Mouse (Mus musculus) lung, adult 10 weeks (tissue): ENCODE measurements around the gene Junb. TPM values are rescaled to one million over a fixed set of nuclear protein-coding genes. Genes with fewer than 3 reads are reported as not detected.

Experiments
- polyA plus RNA-seq: library from polyadenylated mRNA; stranded (reverse); fragments of 350-450 nt; fragmentation: Illumina TruSeq; extraction: RNeasy Lipid Tissue Mini Kit (QIAGEN cat#74804); gene quantifications from one replicate; pipeline ENCODE4 v1.2.3, GENCODE M21; 2014; ENCODE audit warnings: low read depth, low replicate concordance; ENCODE audit not compliant: insufficient read depth

Gene Junb
- 59.1 TPM for polyA plus RNA-seq

DNA sequence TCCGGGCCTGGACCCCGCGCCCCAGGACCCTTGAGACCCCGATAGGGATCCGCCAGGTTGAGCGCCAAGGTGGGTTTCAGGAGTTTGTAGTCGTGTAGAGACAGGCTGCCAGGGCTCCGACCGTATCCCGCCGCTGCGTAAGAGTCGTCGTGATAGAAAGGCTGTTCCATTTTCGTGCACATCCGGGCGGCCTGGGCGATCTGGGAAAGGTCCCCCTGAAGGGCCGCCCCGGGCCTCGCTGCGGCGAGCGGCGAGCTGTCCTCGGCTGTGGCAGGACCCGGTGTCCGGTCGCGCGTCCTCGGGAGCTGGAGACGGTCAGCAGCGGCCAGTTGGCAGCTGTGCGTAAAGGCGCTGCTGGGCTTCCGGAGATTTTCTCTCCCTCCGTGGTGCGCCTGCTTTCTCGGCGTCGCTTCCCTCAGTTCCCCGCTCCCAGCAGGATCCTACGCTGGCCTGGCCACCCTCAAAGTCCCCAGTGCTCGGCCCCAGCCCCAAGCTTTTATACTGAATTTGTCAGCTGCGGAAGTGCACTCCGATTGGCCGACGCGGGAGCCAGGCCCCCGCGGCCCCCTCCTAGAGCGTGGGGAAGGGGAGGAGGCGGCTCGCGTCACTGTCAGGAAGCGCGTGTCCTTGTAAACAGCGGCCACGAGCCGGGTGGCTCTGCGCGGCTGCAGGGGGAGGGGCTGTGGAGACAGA lies at the start of gene Junb:
Gene Junb, minus strand, starts transcription at position 471 of the 693 bp plus-strand sequence.

DNA sequence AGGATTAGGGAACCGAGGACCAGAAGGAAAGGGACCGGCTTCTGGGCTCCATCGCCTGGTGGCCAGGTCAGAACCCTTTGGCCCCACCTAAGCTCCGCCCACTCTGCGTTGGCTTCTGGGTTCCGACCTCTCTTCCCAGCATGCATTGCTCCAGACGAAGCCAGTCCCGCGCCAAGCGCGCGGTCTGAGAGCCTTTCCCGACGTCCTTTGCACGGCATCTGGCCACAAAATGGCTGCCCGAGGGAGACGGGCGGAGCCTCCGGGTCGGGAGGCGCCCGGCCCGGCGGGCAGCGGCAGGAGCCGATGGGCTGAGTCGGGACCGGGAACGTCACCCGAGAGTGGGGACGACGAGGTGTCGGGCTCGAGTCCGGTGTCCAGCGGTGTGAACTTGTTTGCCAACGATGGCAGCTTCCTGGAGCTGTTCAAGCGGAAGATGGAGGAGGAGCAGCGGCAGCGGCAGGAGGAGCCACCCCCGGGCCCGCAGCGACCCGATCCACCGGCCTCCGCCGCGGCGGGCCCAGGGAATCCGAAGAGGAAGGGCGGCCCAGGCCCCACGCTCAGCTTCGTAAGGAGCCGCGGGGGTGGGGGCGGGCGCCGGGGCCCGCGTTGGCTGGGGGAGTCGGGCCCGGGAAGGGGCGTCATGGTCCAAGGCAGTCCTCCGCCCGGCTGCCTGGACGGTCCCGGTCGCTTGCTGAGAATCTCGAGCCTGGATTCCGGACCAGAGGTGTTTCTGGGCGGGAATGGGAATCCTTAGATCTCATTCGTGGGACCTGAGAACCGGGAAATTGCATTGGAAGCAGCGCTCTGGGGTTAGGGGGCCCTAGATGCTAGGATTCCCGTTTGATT lies 48.4 kb upstream of the Junb start, which contains the start of gene Trir:
Gene Trir, plus strand, starts transcription at position 154 of the 846 bp plus-strand sequence.

DNA sequence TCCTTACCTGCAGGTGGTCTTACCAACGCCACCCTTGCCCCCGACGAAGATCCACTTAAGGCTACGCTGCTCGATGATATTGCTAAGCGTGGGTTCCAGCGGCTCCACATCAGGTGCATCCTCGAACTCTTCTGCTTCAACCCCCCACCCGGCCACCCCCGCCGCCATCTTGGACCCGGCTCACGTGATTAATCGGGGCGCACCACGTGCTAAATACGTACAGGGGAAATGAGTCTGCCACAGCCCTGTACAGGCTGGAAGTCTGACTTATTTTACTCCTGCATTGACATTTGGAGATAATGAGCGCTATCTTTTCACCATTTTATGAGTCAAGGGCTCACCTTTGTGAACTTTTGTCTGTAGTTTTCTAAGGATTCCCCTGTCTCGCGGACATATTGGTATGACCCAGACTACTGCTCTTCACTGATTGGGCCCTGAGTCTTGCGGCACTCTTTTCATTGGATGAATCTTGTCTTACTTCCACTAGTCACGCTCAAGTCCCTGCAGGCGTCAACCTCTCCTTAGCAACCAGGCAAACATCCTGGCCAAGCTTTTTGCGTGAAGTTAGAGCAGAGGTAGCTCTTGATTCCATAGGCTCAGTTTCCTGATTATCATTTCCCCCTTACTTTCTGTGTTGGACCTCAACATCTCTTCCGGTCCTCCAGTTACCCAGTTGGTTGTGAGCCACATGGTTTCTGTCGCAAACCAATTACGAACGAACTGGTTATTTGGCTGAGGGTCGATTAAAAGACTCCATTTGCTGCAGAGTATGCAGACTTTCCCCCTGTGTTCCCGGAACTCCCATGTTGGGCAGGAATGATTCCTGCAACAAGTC lies 46.8 kb upstream of the Junb start, which contains the start of gene Asna1:
Gene Asna1, minus strand, starts transcription at position 184 of the 835 bp plus-strand sequence.

DNA sequence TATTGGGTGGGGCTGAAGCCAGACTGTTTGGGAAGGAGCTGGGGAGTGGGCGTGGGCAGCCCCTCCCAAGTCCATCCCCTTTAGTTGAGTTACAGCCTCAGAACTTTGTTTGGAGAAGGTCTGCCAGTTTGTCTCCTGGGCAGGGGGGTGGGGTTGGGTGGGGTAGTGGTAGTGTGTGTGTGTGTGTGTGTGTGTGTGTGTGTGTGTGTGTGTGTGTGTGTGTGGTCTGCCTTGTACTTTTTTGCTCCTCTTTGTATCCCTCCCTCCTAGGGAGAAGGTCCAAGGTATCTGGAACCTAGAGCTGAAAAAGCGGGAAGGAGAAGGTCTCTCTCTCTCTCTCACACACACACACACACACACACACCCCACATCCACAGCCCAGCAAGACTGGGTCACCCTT lies 35.9 kb upstream of the Junb start, which contains the start of gene Best2:
Gene Best2, minus strand, starts transcription at position 101 of the 400 bp plus-strand sequence.

DNA sequence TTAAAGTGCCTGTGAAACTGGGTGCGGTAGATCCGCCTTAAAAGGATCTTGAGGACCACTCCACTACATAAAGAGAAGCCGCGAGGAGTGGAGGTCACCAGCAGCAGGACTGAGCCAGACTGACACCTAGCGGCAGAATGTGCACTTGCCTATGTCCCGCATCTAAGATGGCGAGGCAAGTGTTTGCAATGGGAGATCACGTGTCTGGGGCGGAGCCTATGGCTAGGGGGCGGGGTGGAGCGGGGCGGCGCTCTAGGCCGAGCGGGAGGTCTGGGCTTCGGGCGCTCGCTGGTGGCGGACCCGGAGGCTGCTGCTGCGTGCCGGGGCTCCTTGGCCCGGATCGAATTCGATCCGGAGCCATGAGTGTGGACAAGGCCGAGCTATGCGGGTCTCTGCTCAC lies 11.8 kb upstream of the Junb start, which contains the start of gene Hook2:
Gene Hook2, plus strand, starts transcription at position 255 of the 400 bp plus-strand sequence.

DNA sequence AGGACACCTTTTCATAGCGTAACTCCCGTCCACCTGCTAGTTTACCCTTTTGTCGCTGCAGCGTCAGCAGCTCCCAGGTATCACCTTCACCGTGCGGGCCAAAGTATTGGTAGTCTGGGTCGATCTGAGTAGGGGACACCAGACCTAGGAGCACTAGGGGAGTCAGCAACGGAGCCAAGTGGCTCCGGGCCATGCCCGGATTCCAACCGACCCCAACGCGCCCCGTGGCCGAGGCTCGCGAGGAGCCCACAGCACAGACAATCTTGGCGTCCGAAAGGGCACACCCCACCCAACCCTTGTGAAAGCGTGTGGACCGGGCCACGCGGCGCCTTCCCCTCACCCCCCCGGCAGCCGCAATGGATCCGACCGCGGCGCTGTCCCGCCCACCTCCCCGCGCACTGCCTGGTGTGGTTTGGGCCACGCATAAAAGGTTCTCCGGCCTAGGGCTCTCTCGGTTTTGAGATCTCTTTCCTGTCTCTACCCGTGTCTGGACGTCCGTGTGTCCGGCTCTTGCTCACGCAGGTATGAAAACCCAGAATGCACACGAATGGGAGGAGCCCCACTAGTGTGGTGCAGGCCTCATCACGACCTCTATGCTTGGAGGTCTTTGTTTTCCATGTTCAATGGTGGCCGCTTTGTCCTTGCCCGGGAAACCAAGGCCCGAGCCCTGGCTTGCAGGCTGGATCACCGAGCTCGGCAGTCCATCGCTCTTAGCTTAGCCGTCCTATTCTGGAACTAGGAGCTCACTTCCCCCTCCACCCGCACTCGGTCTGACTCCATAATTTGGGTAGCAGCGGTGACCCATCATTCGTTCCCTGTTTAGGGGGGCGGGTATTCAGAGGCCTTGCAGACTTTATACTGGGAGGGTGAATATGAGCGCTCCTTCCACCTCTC lies 9.0 kb downstream of the Junb start, which contains the start of the genes Gm49661, Prdx2 and Rnaseh2a:
Gene Gm49661, minus strand, starts transcription at position 193 of the 894 bp plus-strand sequence.
Gene Prdx2, plus strand, starts transcription at position 347 of the 894 bp plus-strand sequence.
Gene Rnaseh2a, minus strand, starts transcription at position 527 of the 894 bp plus-strand sequence.

DNA sequence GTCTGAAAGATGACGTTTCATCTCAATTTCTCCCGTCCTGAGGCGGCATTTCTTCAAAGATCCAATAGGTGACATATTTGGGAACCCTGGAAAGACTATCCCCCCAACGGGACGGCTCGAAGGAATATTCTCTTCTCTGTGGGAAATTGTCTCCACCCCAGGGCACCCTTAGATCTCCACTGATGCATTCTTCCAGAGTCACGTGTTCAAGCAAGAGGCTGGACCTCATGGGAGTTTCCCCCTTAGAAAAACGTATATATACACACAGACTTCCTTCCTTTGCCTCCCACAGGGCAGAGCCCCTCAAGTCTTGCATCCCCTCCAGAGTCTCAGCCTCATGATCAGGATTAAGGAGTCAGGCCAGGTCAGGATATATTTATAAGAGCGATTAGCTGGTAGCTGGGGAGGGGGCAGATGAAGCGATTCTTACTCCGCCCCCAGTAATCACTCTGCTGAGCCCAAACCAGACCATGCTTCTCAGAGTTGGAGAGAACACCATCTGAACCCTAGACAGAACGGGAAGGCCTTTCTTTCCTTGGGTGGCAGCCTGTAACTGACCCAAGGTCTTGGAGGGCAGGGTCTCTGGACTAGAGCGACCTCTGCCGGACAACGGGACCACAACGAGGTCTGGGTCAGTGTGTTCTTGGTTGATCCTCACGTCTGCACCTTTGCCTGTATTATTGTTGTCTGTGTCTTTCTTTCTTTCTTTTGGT lies 31.8 kb downstream of the Junb start, which contains the start of gene Rtbdn:
Gene Rtbdn, plus strand, starts transcription at position 464 of the 713 bp plus-strand sequence.

DNA sequence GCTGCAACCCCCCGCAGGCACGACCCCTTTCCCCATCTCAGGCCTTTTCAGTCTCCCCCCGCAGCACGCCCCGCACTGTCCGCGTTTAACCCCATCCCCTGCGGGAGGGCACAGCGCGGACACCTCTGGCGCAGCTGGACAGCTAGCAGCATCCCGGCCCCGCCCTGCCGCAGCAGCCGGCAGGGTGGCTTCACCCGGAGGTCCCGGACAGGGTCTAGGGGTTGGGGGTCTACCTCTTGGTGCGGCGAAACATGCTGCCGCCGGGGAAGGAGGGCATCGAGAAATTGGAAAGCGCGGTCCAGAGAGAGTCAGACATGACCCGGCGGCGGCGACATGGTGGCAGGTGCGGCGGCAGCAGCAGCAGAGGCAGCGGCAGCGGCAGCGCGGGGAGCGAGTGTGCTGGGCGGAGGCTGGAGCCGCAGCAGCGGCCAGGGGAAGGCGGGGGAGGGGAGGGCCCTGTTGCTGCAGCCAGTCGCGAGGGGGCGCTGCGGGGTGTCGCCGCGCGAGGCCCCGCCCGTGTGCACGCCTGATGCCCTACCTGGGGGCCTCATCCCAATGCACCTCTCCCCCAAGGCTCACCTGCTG lies 41.5 kb downstream of the Junb start, which contains the start of gene Mast1:
Gene Mast1, minus strand, starts transcription at position 398 of the 585 bp plus-strand sequence.

Other genes with a start within 250 kb of the Junb start
- 17.5 TPM for gene Nfix, start 178.4 kb downstream of the Junb start, polyA plus RNA-seq
- 6.1 TPM for gene Dand5, start 155.9 kb downstream of the Junb start, polyA plus RNA-seq
- 12.6 TPM for gene Gadd45gip1, start 147.2 kb downstream of the Junb start, polyA plus RNA-seq
- 43.6 TPM for gene Rad23a, start 138.1 kb downstream of the Junb start, polyA plus RNA-seq
- 348 TPM for gene Calr, start 131.8 kb downstream of the Junb start, polyA plus RNA-seq
- gene Farsa, start 121.7 kb downstream of the Junb start, polyA plus RNA-seq, result 20.7 TPM
- gene Syce2, start 106.6 kb downstream of the Junb start, polyA plus RNA-seq, result 6.5 TPM
- gene Gcdh, start 84.8 kb downstream of the Junb start, polyA plus RNA-seq, result 19.6 TPM
- 0.20 TPM for gene Klf1, start 76.8 kb downstream of the Junb start, polyA plus RNA-seq
- 28.2 TPM for gene Dnase2a, start 70.2 kb downstream of the Junb start, polyA plus RNA-seq
- 0.09 TPM for gene Mast1, start 41.4 kb downstream of the Junb start, polyA plus RNA-seq
- not detected for gene Rtbdn, start 31.7 kb downstream of the Junb start, polyA plus RNA-seq
- gene Gm49661, start 9.3 kb downstream of the Junb start, polyA plus RNA-seq, result not detected
- gene Prdx2, start 9.1 kb downstream of the Junb start, polyA plus RNA-seq, result 256 TPM
- 36.8 TPM for gene Rnaseh2a, start 9.0 kb downstream of the Junb start, polyA plus RNA-seq
- gene Hook2, start 11.9 kb upstream of the Junb start, polyA plus RNA-seq, result 6.5 TPM
- gene Best2, start 35.8 kb upstream of the Junb start, polyA plus RNA-seq, result not detected
- 56.6 TPM for gene Asna1, start 46.6 kb upstream of the Junb start, polyA plus RNA-seq
- 138 TPM for gene Trir, start 48.1 kb upstream of the Junb start, polyA plus RNA-seq
- gene Tnpo2, start 58.2 kb upstream of the Junb start, polyA plus RNA-seq, result 14.4 TPM
- 13.7 TPM for gene Fbxw9, start 81.3 kb upstream of the Junb start, polyA plus RNA-seq
- gene Gm5741, start 89.3 kb upstream of the Junb start, polyA plus RNA-seq, result not detected
- gene Dhps, start 93.0 kb upstream of the Junb start, polyA plus RNA-seq, result 31.0 TPM
- gene Wdr83os, start 102.0 kb upstream of the Junb start, polyA plus RNA-seq, result 89.8 TPM
- 19.6 TPM for gene Wdr83, start 102.6 kb upstream of the Junb start, polyA plus RNA-seq
- gene Man2b1, start 104.6 kb upstream of the Junb start, polyA plus RNA-seq, result 26.8 TPM
- 1.0 TPM for gene Zfp791, start 144.4 kb upstream of the Junb start, polyA plus RNA-seq
- gene Cks1brt, start 173.2 kb upstream of the Junb start, polyA plus RNA-seq, result not detected
- gene Olfr371, start 247.3 kb upstream of the Junb start, polyA plus RNA-seq, result not detected